Mouse (Mus musculus): Measurements from ENCODE around the gene Pbx3. TPM values are rescaled to one million over a fixed set of nuclear protein-coding genes. Genes with fewer than 3 reads are reported as not detected.

Pbx3 gene
- polyA plus RNA-seq (2014; fragmentation: Illumina TruSeq; extraction: RNeasy Lipid Tissue Mini Kit (QIAGEN cat#74804); ENCODE audit: insufficient read depth, low read depth, low replicate concordance) = 11.0 TPM

DNA sequence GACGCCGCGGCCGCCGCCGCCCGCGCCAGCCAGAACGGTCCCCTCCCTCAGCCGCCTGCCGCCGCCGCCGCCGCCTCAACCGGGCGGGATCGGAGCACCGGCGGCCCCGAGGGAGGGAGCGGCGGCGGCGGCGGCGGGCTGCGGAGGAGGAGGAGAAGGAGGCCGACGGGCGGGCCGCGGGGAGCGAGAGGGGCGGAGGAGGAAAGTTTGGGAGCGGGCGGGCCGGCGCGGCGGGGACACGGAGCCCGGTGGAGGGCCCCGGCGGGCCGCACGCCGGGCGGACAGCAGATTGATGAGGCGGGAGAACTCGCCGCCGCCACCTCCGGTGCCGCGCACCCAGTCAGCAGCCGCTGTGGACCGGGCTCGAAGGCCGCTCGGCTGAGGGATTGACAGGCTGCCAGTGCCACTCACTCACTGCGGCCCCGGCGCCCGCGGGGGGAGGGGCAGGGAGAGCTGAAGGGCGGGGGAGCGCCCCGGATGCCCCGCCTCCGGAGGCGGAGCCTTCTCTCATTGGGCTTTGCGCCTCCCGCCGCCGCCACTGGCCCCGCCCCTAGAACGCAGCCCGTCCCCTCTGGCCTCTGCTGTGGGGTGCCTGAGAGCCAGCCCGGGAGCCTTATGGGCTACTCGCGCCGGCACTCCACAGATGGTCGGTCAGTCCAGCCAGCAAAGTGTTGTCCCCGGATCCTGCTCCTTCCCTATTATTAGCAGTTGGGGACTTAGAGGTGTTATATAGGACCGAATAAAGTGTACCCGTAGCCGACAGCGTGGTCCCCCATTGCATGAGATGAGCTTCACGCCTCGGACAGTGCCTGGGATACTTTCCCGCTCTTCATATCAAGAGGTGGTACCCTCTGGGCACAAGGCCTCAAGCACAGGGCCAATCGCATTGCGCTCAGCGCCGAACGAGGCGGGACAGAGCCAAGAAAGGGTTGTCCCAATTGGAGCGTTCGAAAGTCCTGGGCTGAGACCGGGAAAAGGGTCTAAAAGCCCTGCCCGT is at the start of gene Pbx3:
Gene Pbx3, minus strand, starts transcription at position 838 of the 997 bp plus-strand sequence.

DNA sequence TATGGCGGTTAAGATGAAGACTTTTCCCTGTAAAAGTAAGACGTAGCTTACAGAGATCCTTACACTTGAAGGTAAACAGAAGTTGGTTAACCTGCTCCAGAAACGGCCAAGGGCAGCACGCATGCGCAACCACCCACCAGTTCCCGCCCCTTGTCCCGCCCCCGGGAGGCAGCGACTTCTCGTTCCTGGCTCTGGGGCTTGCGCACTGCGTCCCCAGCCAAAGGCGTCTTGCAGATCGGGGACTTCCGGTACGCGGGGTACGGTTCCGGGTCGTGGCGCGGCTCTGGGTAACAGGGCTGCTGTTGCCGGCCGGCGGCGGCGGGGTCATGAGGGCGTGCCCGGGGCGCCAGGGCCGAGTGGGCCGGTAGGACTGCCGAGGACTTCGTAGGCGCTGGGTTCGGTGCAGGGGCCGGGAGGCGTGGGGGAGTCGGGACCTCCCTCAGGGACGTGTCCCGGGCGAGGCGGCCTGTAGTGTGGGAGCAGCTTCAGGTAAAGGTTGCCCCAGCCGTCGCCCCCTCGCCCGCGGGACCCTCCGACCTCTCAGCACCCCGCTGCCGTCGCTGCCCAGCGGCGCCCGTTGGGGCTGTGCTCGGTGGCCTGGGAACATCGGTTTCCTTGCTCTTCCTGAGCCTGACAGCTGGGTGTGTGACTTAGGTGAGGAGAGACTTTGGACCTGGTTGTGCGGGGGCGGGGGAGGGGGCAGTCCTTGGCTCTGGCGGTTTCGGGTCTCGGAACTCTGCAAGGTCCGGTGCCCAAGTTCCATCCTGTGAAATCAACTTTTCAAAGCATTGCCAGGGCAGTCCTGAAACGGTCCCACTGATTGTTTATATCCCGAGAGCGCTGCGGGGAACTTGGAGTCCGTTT is 33.9 kb upstream of the Pbx3 start, which contains the start of gene Mapkap1:
Gene Mapkap1, plus strand, starts transcription at position 171 of the 864 bp plus-strand sequence.

Other genes with a start within 250 kb of the Pbx3 start
- 27.7 TPM for gene Mapkap1, start 33.6 kb upstream of the Pbx3 start, polyA plus RNA-seq (2014; fragmentation: Illumina TruSeq; extraction: RNeasy Lipid Tissue Mini Kit (QIAGEN cat#74804); ENCODE audit: insufficient read depth, low read depth, low replicate concordance)

All from lung, adult 10 weeks (tissue).